Mouse (Mus musculus): Measurements from ENCODE around the gene Nek10. TPM values are rescaled to one million over a fixed set of nuclear protein-coding genes. Genes with fewer than 3 reads are reported as not detected.

Nek10 gene
- polyA plus RNA-seq, 1 experiment from 2014 or later = not detected

DNA sequence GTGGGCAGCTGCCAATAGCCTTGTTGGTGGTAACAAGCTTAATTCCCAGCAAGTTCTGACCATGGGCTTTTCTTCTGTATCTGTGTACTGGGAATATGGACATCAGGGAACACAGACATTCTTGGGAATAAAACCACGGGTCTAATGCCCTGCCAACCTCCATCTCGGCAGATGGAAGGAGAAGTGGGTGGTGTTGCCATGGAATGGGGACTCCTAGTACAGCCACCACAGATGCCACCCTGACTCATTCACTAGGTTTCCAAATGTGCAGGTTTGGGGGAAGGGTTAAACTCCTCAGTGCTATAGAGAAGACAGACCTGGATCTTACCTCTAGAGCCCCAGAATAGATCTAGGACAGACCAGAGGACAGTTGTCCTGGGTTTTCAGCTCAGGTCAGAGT is 31.1 kb downstream of the Nek10 start:
- no peak overlapping the region for H3K4me3 ChIP-seq (replicated peaks)
- no peak overlapping the region for H3K27ac ChIP-seq
- WGBS = 81% methylated on average over 2 of the region's 2 CpGs
- H3K4me2 ChIP-seq (replicated peaks) = no peak overlapping the region
- no peaks in the 10 kb centered on the region for H3K27me3 ChIP-seq (replicated peaks)
- no peak for ATAC-seq
- H3K36me3 ChIP-seq = no peaks in the 10 kb centered on the region
- H3K4me1 ChIP-seq (replicated peaks) = 0 out of 2 replicates have a peak, but pooled peaks cover 4% of the 10 kb centered on the region
- no peak overlapping the region for H3K9ac ChIP-seq
- H3K9me3 ChIP-seq = no peaks in the 10 kb centered on the region

GRCm38 (mm10) chr14:14837627-14838026 is 34.4 kb downstream of the Nek10 start:
- H3K4me1 ChIP-seq (replicated peaks) = 0 out of 2 replicates have a peak, but pooled peaks cover 2% of the 10 kb centered on the region
- H3K27ac ChIP-seq = no peak overlapping the region
- H3K9me3 ChIP-seq = no peaks in the 10 kb centered on the region
- 64% methylated on average over 4 of the region's 4 CpGs for WGBS
- no peak overlapping the region for H3K4me2 ChIP-seq (replicated peaks)
- ATAC-seq = 0 out of 2 replicates have a peak, but pooled peaks have one; percentile 34
- H3K27me3 ChIP-seq (replicated peaks) = no peaks in the 10 kb centered on the region
- H3K4me3 ChIP-seq (replicated peaks) = no peak overlapping the region
- no peaks in the 10 kb centered on the region for H3K36me3 ChIP-seq
- H3K9ac ChIP-seq = no peak overlapping the region

GRCm38 (mm10) chr14:14838109-14838508 is 34.9 kb downstream of the Nek10 start:
- Histone ChIP-seq H3K4me1 (replicated peaks) (no peaks in the 10 kb centered on the region), H3K36me3 (no peaks in the 10 kb centered on the region), H3K27me3 (replicated peaks) (no peaks in the 10 kb centered on the region), H3K27ac (no peak overlapping the region), H3K9ac (no peak overlapping the region), H3K4me3 (replicated peaks) (no peak overlapping the region), H3K4me2 (replicated peaks) (no peak overlapping the region), H3K9me3 (no peaks in the 10 kb centered on the region)
- ATAC-seq = no peak
- WGBS = 53% methylated on average over 1 of the region's 1 CpGs

GRCm38 (mm10) chr14:14842734-14843530 is 39.7 kb downstream of the Nek10 start:
- H3K4me2 ChIP-seq (replicated peaks) = no peak overlapping the region
- 76% methylated on average over 8 of the region's 8 CpGs for WGBS
- no peaks in the 10 kb centered on the region for H3K9me3 ChIP-seq
- no peak overlapping the region for H3K4me3 ChIP-seq (replicated peaks)
- no peaks in the 10 kb centered on the region for H3K4me1 ChIP-seq (replicated peaks)
- peak; percentile 25; the same call in 1 of the 2 replicates for ATAC-seq
- H3K27ac ChIP-seq = no peak overlapping the region
- no peak overlapping the region for H3K9ac ChIP-seq
- no peaks in the 10 kb centered on the region for H3K36me3 ChIP-seq
- no peaks in the 10 kb centered on the region for H3K27me3 ChIP-seq (replicated peaks)

DNA sequence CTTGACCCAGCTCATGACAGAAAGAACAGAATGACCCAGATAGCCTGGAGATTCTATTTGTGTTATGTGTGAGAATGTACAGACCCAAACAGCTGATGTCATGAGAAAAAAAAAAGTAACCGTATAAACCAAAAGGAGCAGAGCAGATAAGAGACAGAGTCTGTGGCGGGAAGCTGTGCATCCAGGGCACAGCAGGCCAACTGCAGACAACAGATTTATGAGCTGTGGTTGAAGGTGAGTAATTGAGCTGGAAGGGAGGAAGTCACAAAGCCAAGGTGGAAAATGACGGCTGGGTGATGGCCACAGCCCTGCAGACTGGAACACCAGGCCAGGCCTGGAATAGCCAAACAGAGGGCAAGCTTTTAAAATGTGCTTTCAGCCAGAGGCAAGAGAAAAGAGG is 49.6 kb downstream of the Nek10 start:
- Histone ChIP-seq H3K9me3 (no peaks in the 10 kb centered on the region), H3K27ac (no peak overlapping the region), H3K36me3 (no peaks in the 10 kb centered on the region), H3K9ac (no peak overlapping the region), H3K4me3 (replicated peaks) (no peak overlapping the region), H3K27me3 (replicated peaks) (no peaks in the 10 kb centered on the region), H3K4me1 (replicated peaks) (no peaks in the 10 kb centered on the region), H3K4me2 (replicated peaks) (no peak overlapping the region)
- 20% methylated on average over 3 of the region's 3 CpGs for WGBS
- ATAC-seq = no peak

DNA sequence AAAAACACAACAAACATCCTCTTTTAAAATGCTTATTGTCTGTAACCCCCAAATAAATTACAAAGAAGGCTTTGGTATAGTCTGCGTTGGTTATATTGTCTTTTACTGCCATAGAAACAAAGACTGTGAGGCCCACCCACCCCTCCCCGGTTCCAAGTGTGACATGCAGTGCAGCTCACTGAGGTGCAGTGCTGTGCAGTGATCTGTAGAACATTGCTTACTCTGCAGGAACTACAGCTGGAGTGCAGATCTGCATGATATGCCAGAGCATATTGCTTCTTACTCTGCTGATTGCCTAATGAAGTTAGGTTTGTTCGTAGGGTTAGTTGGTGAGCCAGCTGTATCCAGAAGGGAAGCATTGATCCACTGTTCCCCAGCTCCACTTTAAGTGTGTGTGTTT is 57.1 kb downstream of the Nek10 start:
- H3K27ac ChIP-seq = no peak overlapping the region
- no peaks in the 10 kb centered on the region for H3K27me3 ChIP-seq (replicated peaks)
- WGBS = 61% methylated on average over 3 of the region's 3 CpGs
- no peak for ATAC-seq
- no peak overlapping the region for H3K9ac ChIP-seq
- no peak overlapping the region for H3K4me2 ChIP-seq (replicated peaks)
- H3K4me3 ChIP-seq (replicated peaks) = no peak overlapping the region
- no peaks in the 10 kb centered on the region for H3K4me1 ChIP-seq (replicated peaks)
- no peaks in the 10 kb centered on the region for H3K9me3 ChIP-seq
- H3K36me3 ChIP-seq = no peaks in the 10 kb centered on the region

DNA sequence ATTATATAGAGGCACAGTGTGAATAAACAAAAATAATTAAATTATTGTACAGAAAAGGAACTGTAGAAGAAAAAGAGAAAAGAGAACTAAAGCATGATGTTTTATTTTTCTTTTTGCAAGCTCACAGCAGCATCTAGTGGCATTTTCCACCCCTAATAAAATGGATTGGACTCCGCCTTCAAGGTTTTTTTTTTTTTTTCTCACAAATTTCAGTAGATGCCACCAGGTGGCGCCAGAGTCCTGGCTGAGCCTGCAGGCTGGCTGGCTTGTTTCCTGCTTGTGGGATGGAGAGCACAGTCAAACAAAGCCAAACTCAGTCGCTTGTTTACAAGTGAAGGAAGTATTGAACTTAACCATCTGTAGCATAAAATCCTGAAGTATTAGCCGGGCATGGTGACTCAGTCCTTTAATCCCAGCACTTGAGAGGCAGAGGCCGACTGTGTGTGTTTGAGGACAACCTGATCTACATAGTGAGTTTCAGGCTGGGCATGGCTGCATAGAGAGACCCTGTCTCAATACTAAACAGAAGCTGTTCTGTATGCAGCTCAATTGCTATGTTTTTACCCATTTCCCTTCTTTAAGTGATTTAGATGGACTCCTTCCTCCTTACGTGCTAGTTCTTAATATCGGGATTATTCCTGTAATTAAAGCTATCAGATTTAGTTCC is 60.6 kb downstream of the Nek10 start:
- no peak overlapping the region for H3K27ac ChIP-seq
- H3K9ac ChIP-seq = no peak overlapping the region
- no peak overlapping the region for H3K4me2 ChIP-seq (replicated peaks)
- WGBS = 22% methylated on average over 7 of the region's 7 CpGs
- no peaks in the 10 kb centered on the region for H3K4me1 ChIP-seq (replicated peaks)
- no peaks in the 10 kb centered on the region for H3K27me3 ChIP-seq (replicated peaks)
- peak; percentile 81 for ATAC-seq
- no peaks in the 10 kb centered on the region for H3K9me3 ChIP-seq
- H3K36me3 ChIP-seq = no peaks in the 10 kb centered on the region
- H3K4me3 ChIP-seq (replicated peaks) = no peak overlapping the region

DNA sequence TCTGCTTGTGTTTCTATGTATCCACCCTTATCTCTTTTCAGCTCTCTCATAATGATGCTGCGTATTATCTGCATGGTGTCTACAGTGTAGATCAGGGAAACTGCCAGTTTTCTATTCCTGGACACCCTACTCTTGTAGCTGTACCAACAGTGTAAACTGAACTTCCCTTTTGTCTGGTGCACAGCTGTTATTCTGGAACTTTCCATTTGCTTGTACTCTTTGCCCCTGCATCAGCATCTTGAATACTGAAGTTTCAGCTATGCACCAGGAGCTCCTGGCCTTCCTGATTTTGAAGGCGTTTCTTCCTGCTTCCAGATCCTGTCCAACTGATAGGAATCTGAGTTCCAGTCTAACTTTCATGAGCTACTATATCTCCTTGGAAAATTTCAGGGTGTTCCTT is 66.0 kb downstream of the Nek10 start:
- Histone ChIP-seq H3K9ac (no peak overlapping the region), H3K4me2 (replicated peaks) (no peak overlapping the region), H3K4me1 (replicated peaks) (no peaks in the 10 kb centered on the region), H3K36me3 (no peaks in the 10 kb centered on the region), H3K27ac (no peak overlapping the region), H3K9me3 (no peaks in the 10 kb centered on the region), H3K27me3 (replicated peaks) (no peaks in the 10 kb centered on the region), H3K4me3 (replicated peaks) (no peak overlapping the region)
- ATAC-seq = no peak
- WGBS = 72% methylated on average over 2 of the region's 2 CpGs

DNA sequence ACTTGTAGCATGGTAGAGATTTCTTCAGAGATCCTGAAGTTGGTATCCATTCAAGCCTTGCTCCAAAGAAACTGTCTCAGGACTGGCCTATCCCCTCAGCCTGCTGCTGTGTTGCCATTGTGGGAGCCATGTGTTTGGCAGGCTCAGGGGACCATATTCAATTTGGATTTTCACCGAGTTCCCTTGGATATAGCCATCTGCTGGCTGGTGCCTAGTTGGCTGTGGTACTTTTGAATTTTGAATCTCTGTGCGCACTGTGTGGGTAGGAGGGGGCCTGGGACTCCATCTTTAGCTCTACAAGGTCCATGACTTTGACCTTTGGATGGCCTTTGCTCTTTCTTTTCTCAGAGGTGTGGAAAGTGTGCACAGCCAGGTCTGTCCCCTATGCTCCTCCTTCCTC is 66.8 kb downstream of the Nek10 start:
- Histone ChIP-seq H3K4me3 (replicated peaks) (no peak overlapping the region), H3K4me2 (replicated peaks) (no peak overlapping the region), H3K9ac (no peak overlapping the region), H3K27me3 (replicated peaks) (no peaks in the 10 kb centered on the region), H3K4me1 (replicated peaks) (no peaks in the 10 kb centered on the region), H3K27ac (no peak overlapping the region), H3K9me3 (no peaks in the 10 kb centered on the region), H3K36me3 (no peaks in the 10 kb centered on the region)
- WGBS = 86% methylated on average over 2 of the region's 2 CpGs
- ATAC-seq = no peak

DNA sequence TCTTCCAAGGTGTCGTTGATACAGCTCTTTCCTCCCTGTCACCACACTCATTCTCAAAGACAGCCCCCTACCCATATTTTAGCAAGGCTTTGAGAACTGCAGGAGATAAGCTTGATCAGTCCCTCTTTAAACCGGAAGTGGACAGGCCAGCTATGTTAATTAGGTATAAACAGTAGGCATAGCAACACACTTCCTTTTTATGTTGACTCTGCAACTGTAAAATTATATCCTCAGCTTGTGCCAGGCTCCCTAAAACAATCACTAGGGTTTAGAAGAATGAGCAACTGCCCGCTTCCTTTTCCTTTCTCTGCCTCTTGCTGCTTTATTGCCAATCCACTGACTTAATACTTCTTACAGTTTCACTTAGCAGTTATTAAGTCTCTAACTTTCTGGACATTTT is 67.2 kb downstream of the Nek10 start:
- ATAC-seq = no peak
- no peaks in the 10 kb centered on the region for H3K36me3 ChIP-seq
- H3K4me1 ChIP-seq (replicated peaks) = no peaks in the 10 kb centered on the region
- 71% methylated on average over 3 of the region's 3 CpGs for WGBS
- no peak overlapping the region for H3K9ac ChIP-seq
- no peaks in the 10 kb centered on the region for H3K27me3 ChIP-seq (replicated peaks)
- H3K27ac ChIP-seq = no peak overlapping the region
- no peak overlapping the region for H3K4me3 ChIP-seq (replicated peaks)
- no peak overlapping the region for H3K4me2 ChIP-seq (replicated peaks)
- no peaks in the 10 kb centered on the region for H3K9me3 ChIP-seq

DNA sequence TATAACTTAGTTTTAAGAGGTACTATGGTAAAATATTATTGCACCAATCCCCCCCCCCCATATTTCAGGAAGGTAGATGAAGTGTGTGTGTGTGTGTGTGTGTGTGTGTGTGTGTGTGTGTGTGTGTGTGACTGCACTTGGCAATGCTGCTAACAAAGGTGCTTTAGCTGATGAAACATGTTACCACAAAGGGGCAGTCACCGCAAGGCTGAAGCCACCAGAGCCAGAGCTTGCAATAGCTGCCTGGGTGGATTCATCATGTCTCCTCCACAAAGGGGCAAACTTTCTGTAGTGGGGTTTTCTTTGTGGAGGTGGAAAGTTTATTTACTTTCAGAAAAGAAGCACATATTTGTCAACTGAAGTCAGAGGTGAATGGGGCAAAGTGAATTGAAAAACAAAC is 67.9 kb downstream of the Nek10 start:
- no peak overlapping the region for H3K9ac ChIP-seq
- ATAC-seq = no peak
- no peaks in the 10 kb centered on the region for H3K36me3 ChIP-seq
- no peak overlapping the region for H3K27ac ChIP-seq
- WGBS = 83% methylated on average over 1 of the region's 1 CpGs
- H3K4me2 ChIP-seq (replicated peaks) = no peak overlapping the region
- no peaks in the 10 kb centered on the region for H3K9me3 ChIP-seq
- H3K4me1 ChIP-seq (replicated peaks) = no peaks in the 10 kb centered on the region
- H3K4me3 ChIP-seq (replicated peaks) = no peak overlapping the region
- H3K27me3 ChIP-seq (replicated peaks) = no peaks in the 10 kb centered on the region

DNA sequence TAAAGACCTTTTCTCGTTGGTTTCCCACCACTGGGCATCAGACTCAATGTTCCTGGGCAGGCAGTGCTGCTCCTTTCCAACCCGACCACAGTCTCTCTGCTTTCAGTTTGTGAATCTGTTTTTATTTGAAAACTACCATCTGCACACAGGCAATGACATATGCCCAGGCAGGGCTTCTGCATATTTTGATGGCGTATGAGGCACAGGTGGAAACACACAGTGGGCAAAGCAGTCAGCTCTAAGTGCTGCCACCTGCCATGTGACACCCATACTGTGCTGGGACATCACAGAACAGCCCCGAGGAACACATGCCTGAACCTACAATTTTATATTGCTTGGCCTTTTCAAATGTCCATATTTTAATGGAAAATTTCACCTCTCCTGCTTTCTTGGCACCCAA is 68.5 kb downstream of the Nek10 start:
- no peaks in the 10 kb centered on the region for H3K36me3 ChIP-seq
- no peak overlapping the region for H3K4me3 ChIP-seq (replicated peaks)
- no peaks in the 10 kb centered on the region for H3K27me3 ChIP-seq (replicated peaks)
- no peak overlapping the region for H3K9ac ChIP-seq
- no peak overlapping the region for H3K4me2 ChIP-seq (replicated peaks)
- H3K4me1 ChIP-seq (replicated peaks) = no peaks in the 10 kb centered on the region
- 76% methylated on average over 4 of the region's 4 CpGs for WGBS
- H3K27ac ChIP-seq = no peak overlapping the region
- no peak for ATAC-seq
- H3K9me3 ChIP-seq = no peaks in the 10 kb centered on the region
